Mouse (Mus musculus) thymus, postnatal 10 days (tissue): ENCODE measurements around the gene Wdpcp.
"Not testable (repeated sequence)": the region's sequence is repeated elsewhere in the genome, so short reads cannot be mapped to it uniquely, and the experiment has no call there.

Experiments used
- DNase-seq, 2 experiments: peaks; one replicate each; pipeline ENCODE4 v3.0.0; 2021; ENCODE audit warnings: low spot score in 2 of 2

The Wdpcp gene

GRCm38 (mm10) chr11:21571700-21572381, at the start of gene Wdpcp, which contains the start of gene Mdh1:
Gene Wdpcp (plus strand): TSS chr11:21572235.
Gene Mdh1 (minus strand): TSS chr11:21572367.
- peak; percentile 90 to 95 for DNase-seq

- DNase-seq, result no peak
These were observed 43.2 kb upstream of the Wdpcp start for GRCm38 (mm10) chr11:21528676-21529394.

- DNase-seq, result not testable (repeated sequence)
These were observed 41.2 kb upstream of the Wdpcp start for GRCm38 (mm10) chr11:21530856-21531255.

GRCm38 (mm10) chr11:21540072-21540471, 32.0 kb upstream of the Wdpcp start:
- DNase-seq, result no peak

GRCm38 (mm10) chr11:21540622-21541021, 31.4 kb upstream of the Wdpcp start:
- DNase-seq, result no peak

- no peak for DNase-seq
These were observed 29.3 kb upstream of the Wdpcp start for GRCm38 (mm10) chr11:21542731-21543130.

GRCm38 (mm10) chr11:21545021-21545420, 27.0 kb upstream of the Wdpcp start:
- no peak for DNase-seq

- no peak for DNase-seq
These were observed 26.1 kb upstream of the Wdpcp start for GRCm38 (mm10) chr11:21545951-21546350.

GRCm38 (mm10) chr11:21546671-21547070, 25.4 kb upstream of the Wdpcp start:
- DNase-seq, result no peak

- no peak for DNase-seq
These were observed 24.5 kb upstream of the Wdpcp start for GRCm38 (mm10) chr11:21547518-21547917.

GRCm38 (mm10) chr11:21549052-21549451, 23.0 kb upstream of the Wdpcp start:
- no peak for DNase-seq

- DNase-seq, result no peak
These were observed 22.3 kb upstream of the Wdpcp start for GRCm38 (mm10) chr11:21549754-21550153.

- DNase-seq, result no peak
These were observed 21.5 kb upstream of the Wdpcp start for GRCm38 (mm10) chr11:21550222-21551173.

GRCm38 (mm10) chr11:21552049-21552448, 20.0 kb upstream of the Wdpcp start:
- DNase-seq, result no peak

- no peak for DNase-seq
These were observed 12.3 kb upstream of the Wdpcp start for GRCm38 (mm10) chr11:21559727-21560126.

- no peak for DNase-seq
These were observed 10.7 kb upstream of the Wdpcp start for GRCm38 (mm10) chr11:21561347-21561746.

- DNase-seq, result no peak
These were observed 8.3 kb upstream of the Wdpcp start for GRCm38 (mm10) chr11:21563617-21564325.

- DNase-seq, result no peak
These were observed 7.2 kb upstream of the Wdpcp start for GRCm38 (mm10) chr11:21564681-21565405.

GRCm38 (mm10) chr11:21566934-21567333, 5.1 kb upstream of the Wdpcp start:
- DNase-seq, result no peak

- DNase-seq, result no peak
These were observed 4.3 kb upstream of the Wdpcp start for GRCm38 (mm10) chr11:21567733-21568132.

GRCm38 (mm10) chr11:21569002-21569401, 3.0 kb upstream of the Wdpcp start:
- no peak for DNase-seq
